Mouse (Mus musculus) intestine, postnatal 0 days (tissue): ENCODE results near the gene Chrm5. TPM values are rescaled to one million over a fixed set of nuclear protein-coding genes. Genes with fewer than 3 reads are reported as not detected.
"Not testable (repeated sequence)": the region's sequence is repeated elsewhere in the genome, so short reads cannot be mapped to it uniquely, and the experiment has no call there.

ENCODE experiments used
- ATAC-seq: fragments of 200-750 bp; cut with Nextera tagmentation; 2 replicates; pipeline ENCODE4 v1.8.0; 2017; ENCODE audit warnings: mild to moderate bottlenecking, moderate TSS enrichment, moderate library complexity
- H3K27ac ChIP-seq: fragments of 300-500 bp; sonication (generic); 2 replicates; pipeline ENCODE4 v1.5.1; 2014; ENCODE audit warnings: mild to moderate bottlenecking, low read depth, low read length, moderate library complexity
- H3K27me3 ChIP-seq: fragments of 300-500 bp; sonication (generic); replicated peaks from 2 replicates; pipeline ENCODE4 v1.6.1; 2014; ENCODE audit warnings: low read length, mixed read lengths; ENCODE audit not compliant: control insufficient read depth, insufficient read depth
- H3K36me3 ChIP-seq: fragments of 300-500 bp; sonication (generic); 2 replicates; pipeline ENCODE4 v1.6.1; 2014; ENCODE audit warnings: mild to moderate bottlenecking, moderate library complexity; ENCODE audit not compliant: control insufficient read depth, insufficient read depth
- H3K4me1 ChIP-seq: fragments of 300-500 bp; sonication (generic); replicated peaks from 2 replicates; pipeline ENCODE4 v1.6.1; 2014; ENCODE audit warnings: antibody characterized with exemption, low read length, mixed read lengths; ENCODE audit not compliant: control insufficient read depth, insufficient read depth
- H3K4me2 ChIP-seq: fragments of 300-500 bp; sonication (generic); replicated peaks from 2 replicates; pipeline ENCODE4 v1.6.1; 2014; ENCODE audit warnings: low read depth, mild to moderate bottlenecking, moderate library complexity
- H3K4me3 ChIP-seq: fragments of 300-500 bp; sonication (generic); 2 replicates; pipeline ENCODE4 v1.5.1; 2014; ENCODE audit warnings: low read depth, low read length
- H3K9ac ChIP-seq: fragments of 300-500 bp; sonication (generic); 2 replicates; pipeline ENCODE4 v1.6.1; 2014; ENCODE audit warnings: mild to moderate bottlenecking, low read depth, low read length
- H3K9me3 ChIP-seq: fragments of 300-500 bp; sonication (generic); 2 replicates; pipeline ENCODE4 v1.6.1; 2016; ENCODE audit warnings: mixed run types; ENCODE audit not compliant: control insufficient read depth
- CTCF ChIP-seq: sonication (generic); IDR thresholded peaks from 2 replicates; pipeline ENCODE4 v1.5.1; 2016; ENCODE audit warnings: low read depth, mild to moderate bottlenecking, control low read depth, antibody characterized with exemption, moderate library complexity
- WGBS: fragments of 180-500 bp; shearing (Covaris S2); extraction: QIAGEN DNeasy Blood & Tissue Kit; methylation state at CpG from one replicate; pipeline ENCODE4 v1.1.7; 2014; 5-methylcytosine and 5-hydroxymethylcytosine counted together
- polyA plus RNA-seq: library from polyadenylated mRNA; unstranded; fragments of >200 nt; fragmentation: Nextera tagmentation; extraction: Ambion mirVana; gene quantifications from 2 replicates; pipeline ENCODE4 v1.2.1, GENCODE M21; 2015

Gene Chrm5
- polyA plus RNA-seq, 1 experiment from 2014 or later: not detected

- H3K27ac ChIP-seq: no peak overlapping the region
- no peak for ATAC-seq
- no peak overlapping the region for H3K4me3 ChIP-seq
- 31% methylated on average over 4 of the region's 4 CpGs for WGBS
- H3K4me2 ChIP-seq: no peak overlapping the region
- H3K4me1 ChIP-seq: no peaks in the 10 kb centered on the region
- no peaks in the 10 kb centered on the region for H3K36me3 ChIP-seq
- TF ChIP-seq CTCF: peak; percentile 66
- no peak overlapping the region for H3K9ac ChIP-seq
- H3K9me3 ChIP-seq: no peaks in the 10 kb centered on the region
- no peaks in the 10 kb centered on the region for H3K27me3 ChIP-seq
These were observed 30.8 kb downstream of the Chrm5 start for GRCm38 (mm10) chr2:112449597-112450296.

GRCm38 (mm10) chr2:112448510-112449059 lies 32.0 kb downstream of the Chrm5 start:
- Histone ChIP-seq H3K9ac (no peak overlapping the region), H3K27me3 (no peaks in the 10 kb centered on the region), H3K4me3 (no peak overlapping the region), H3K27ac (no peak overlapping the region), H3K4me2 (no peak overlapping the region), H3K9me3 (no peaks in the 10 kb centered on the region), H3K36me3 (no peaks in the 10 kb centered on the region), H3K4me1 (no peaks in the 10 kb centered on the region)
- TF ChIP-seq CTCF: no peak
- no peak for ATAC-seq

DNA sequence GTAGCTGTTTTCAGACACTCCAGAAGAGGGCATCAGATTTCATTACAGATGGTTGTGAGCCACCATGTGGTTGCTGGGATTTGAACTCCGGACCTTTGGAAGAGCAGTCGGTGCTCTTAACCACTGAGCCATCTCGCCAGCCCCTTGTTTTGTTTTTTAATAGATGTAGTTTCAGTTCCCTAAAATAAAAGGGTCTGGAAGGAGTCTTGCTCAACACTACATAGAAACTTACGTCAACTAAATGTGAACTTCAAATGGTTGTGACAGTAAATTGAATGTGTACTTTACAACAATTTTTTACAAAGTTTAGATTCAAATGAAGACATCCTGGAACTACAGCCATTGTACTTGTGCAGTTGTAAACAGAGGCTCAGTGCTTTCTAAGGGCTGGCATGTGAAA lies 32.5 kb downstream of the Chrm5 start:
- not testable (repeated sequence) for H3K9me3 ChIP-seq, H3K4me2 ChIP-seq, H3K27me3 ChIP-seq, H3K27ac ChIP-seq, H3K36me3 ChIP-seq, H3K9ac ChIP-seq, H3K4me3 ChIP-seq, ATAC-seq, H3K4me1 ChIP-seq
- 71% methylated on average over 4 of the region's 4 CpGs for WGBS

DNA sequence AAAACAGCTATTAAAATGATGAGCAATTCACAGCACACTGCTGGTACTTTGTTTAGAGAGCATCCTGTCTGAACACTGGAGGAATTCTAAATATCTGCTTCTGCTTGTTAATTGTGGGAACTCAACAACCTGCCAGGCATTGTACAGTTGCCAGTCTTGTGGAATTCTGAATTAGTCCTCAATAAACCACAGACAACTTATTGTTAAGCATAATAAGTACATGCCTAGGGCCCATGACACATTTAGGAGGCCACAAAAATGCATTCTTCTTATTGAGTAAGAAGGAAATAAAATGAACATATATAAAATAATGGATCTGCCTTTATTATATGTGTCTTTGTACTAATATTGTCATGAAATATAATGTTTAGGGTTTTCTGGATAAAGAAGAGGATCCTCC lies 35.1 kb downstream of the Chrm5 start:
- no peaks in the 10 kb centered on the region for H3K27me3 ChIP-seq
- no peaks in the 10 kb centered on the region for H3K4me1 ChIP-seq
- no peak for ATAC-seq
- TF ChIP-seq CTCF: no peak
- H3K4me2 ChIP-seq: no peak overlapping the region
- H3K9me3 ChIP-seq: no peaks in the 10 kb centered on the region
- H3K4me3 ChIP-seq: no peak overlapping the region
- H3K9ac ChIP-seq: no peak overlapping the region
- H3K36me3 ChIP-seq: no peaks in the 10 kb centered on the region
- no peak overlapping the region for H3K27ac ChIP-seq

DNA sequence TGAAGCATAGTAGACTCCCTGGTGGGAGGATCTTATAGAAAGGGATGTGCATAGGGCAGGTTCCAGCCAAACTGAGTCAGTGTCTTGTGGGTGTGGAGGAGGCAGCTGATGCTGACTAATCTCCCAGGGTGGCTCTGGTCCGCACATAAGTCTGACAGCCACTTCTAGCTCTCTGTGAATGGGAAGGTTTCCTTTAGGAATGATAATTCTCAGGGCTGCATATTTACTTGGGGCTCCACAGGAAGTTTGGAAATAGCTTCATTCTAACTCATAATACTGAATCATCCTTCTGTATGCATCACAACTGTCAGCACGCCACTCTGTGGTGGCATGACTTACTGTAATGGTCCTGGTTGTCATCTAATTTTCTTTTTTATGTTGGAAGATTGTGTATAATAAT lies 37.1 kb downstream of the Chrm5 start:
- no peaks in the 10 kb centered on the region for H3K4me1 ChIP-seq
- no peak for TF ChIP-seq CTCF
- ATAC-seq: no peak
- H3K27ac ChIP-seq: no peak overlapping the region
- H3K4me2 ChIP-seq: no peak overlapping the region
- no peaks in the 10 kb centered on the region for H3K36me3 ChIP-seq
- H3K4me3 ChIP-seq: no peak overlapping the region
- no peaks in the 10 kb centered on the region for H3K9me3 ChIP-seq
- 63% methylated on average over 2 of the region's 2 CpGs for WGBS
- no peaks in the 10 kb centered on the region for H3K27me3 ChIP-seq
- H3K9ac ChIP-seq: no peak overlapping the region

DNA sequence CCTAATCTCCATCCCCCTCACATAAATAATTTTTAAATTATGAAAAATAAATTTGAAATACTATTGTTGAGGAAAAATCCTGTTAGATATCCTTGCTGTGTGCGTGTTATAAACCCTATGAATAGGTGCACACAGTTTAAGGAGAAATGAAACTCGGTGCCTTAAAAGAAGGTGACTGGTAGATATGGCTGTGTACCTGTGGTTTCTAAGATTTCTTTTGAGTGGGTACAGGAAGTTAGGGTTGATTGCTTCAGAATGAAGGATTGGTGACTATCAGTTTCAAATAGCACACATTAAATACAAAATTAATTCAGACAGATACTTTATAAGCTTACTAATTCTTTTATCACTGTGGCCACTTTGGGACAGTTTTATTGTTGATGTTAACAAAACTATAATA lies 43.0 kb downstream of the Chrm5 start:
- H3K9ac ChIP-seq: no peak overlapping the region
- no peaks in the 10 kb centered on the region for H3K4me1 ChIP-seq
- H3K9me3 ChIP-seq: no peaks in the 10 kb centered on the region
- ATAC-seq: no peak
- H3K27me3 ChIP-seq: no peaks in the 10 kb centered on the region
- H3K27ac ChIP-seq: no peak overlapping the region
- 94% methylated on average over 2 of the region's 2 CpGs for WGBS
- H3K4me2 ChIP-seq: no peak overlapping the region
- TF ChIP-seq CTCF: no peak
- H3K4me3 ChIP-seq: no peak overlapping the region
- H3K36me3 ChIP-seq: no peaks in the 10 kb centered on the region

- TF ChIP-seq CTCF: no peak
- Histone ChIP-seq H3K36me3 (no peaks in the 10 kb centered on the region), H3K4me3 (no peak overlapping the region), H3K4me1 (no peaks in the 10 kb centered on the region), H3K9me3 (no peaks in the 10 kb centered on the region), H3K27ac (no peak overlapping the region), H3K27me3 (no peaks in the 10 kb centered on the region), H3K9ac (no peak overlapping the region), H3K4me2 (no peak overlapping the region)
- WGBS: 81% methylated on average over 4 of the region's 4 CpGs
- ATAC-seq: no peak
These were observed 44.3 kb downstream of the Chrm5 start for GRCm38 (mm10) chr2:112436292-112436691.
